1 mouse cellular context compared by ENCODE assay signal in the genomic region with DNA sequence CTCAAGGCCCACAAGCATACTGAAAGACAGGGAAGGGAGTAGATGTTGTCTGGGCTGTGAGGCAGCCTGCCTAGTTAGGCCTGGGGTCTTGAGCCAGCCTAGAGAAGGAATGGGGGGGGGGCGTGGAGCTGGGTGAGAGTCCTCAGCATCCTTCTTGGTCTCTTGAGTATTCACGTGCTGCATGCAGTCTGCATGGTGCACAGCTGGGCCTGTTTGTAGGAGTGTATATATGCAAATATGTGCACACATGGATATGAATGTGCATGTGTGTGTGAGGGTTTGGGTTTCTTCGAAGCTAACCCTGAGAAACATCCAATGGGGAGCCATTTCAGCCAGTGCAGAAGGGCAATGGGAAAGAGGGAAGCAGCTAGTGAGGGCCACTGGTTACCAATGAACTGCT.
TF ChIP-seq lines count a peak whose summit lies in the region.

No protein-coding gene starts in this region.

TF ChIP-seq in CH12.LX, 34 proteins besides CTCF, POLR2A, EP300 and RAD21:
- no peak for TF ChIP-seq RCOR1 (conservative IDR thresholded peaks at IDR 0.05; ENCODE audit: low read depth, low read length)
- peak; percentile 60 for TF ChIP-seq BHLHE40 (IDR thresholded peaks at IDR 0.05; ENCODE audit: low read depth, low read length)
TF ChIP-seq in CH12.LX: peak in this region for 1.
